ENCODE assay signal across 10 mouse cellular contexts in the genomic region with DNA sequence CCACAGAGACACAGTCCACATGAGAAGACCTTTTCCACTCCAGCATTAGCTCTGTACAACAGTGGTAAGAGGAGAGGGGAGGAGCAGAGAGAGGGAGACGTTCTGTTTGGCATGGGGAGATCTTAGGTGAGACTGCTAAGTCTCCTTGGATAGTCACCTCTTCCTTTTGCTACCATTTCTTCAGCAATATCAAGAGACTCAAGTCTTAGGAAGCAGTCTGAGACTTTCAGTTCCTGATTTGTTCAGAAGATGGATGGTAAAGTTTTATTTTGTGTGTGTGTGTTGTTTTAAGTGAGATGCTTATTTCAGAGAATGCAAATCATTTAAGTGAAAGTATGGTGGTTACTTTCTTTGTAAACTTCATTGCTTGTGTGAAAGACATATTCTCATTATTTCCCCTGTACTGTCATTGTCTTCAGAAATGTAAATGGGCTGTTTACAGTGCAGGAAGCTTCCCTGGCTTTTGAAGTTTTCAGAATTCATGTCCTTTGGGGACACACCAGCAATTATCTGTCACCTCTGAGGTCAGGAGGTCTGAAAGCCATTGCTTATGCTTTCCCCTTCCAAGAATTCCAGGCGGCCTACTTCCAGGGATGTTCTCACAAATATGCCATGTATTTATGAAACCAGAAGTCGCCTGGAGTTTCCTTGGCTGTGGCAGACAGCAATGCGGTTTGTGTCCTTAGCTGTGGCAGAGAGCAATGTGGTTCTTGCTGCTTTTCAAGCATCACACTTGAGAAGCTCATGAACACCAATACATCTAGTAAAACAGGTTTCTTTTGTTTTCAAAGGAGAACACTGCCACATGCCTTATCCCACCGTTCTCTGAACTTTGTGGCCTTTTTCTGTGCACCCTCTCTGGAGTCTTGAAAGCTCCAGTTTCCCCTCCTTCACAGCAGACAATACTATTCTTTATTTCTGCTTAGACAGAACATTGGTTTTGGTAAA. TPM values are rescaled to one million over a fixed set of nuclear protein-coding genes. Genes with fewer than 3 reads are reported as not detected.
A peak's percentile ranks its signal among the peaks of the same experiment; 100 is the strongest.
DNase-seq lines count a peak whose midpoint lies in the region; ATAC-seq and TF ChIP-seq lines count a peak whose summit lies in the region.
"Had no signal": no experiment of that assay in that cellular context is flagged by ENCODE, and none has a peak within 500 bp of the region (broad histone marks: within the 10 kb centered on the region; RNA-seq: fewer than 3 reads in every experiment).

No protein-coding gene starts in this region.

- no peak overlapping the region for H3K4me2 ChIP-seq in kidney, postnatal 0 days (ENCODE audit: low read length)
- H3K4me2 ChIP-seq in embryonic facial prominence, embryonic 15.5 days (replicated peaks) = no peak overlapping the region
- H3K4me2 ChIP-seq in myocyte (ENCODE audit: low read depth) = peak overlapping the region; percentile 31

- no peaks in the 10 kb centered on the region for H3K36me3 ChIP-seq in kidney, postnatal 0 days (ENCODE audit: insufficient read depth, low read length)
- no peaks in the 10 kb centered on the region for H3K36me3 ChIP-seq in embryonic facial prominence, embryonic 15.5 days
- H3K36me3 ChIP-seq in myocyte (ENCODE audit: control insufficient read depth, insufficient read depth) = no peaks in the 10 kb centered on the region

- no peak overlapping the region for H3ac ChIP-seq in myocyte (ENCODE audit: control insufficient read depth, insufficient read length)

- peak; percentile 47 for DNase-seq in kidney, postnatal 0 days (ENCODE audit: low spot score)
- no peak for DNase-seq in kidney, adult 9 months
- DNase-seq in right cerebral cortex, postnatal 36 days (ENCODE audit: low spot score in 2 of 2) = no peak
- no peak for DNase-seq in layer of hippocampus, adult 9-11 months
- DNase-seq: cerebellum, adult 18-20 months; heart, postnatal 4 days had no signal

- no peak for TF ChIP-seq CTCF in kidney, postnatal 0 days (IDR thresholded peaks at IDR 0.05; ENCODE audit: low read depth)

- H3K27ac ChIP-seq in kidney, postnatal 0 days = no peak overlapping the region
- peak overlapping the region; percentile 39; the same call in 1 of the 2 replicates for H3K27ac ChIP-seq in embryonic facial prominence, embryonic 15.5 days (replicated peaks)

- H3K9me3 ChIP-seq in kidney, postnatal 0 days (replicated peaks; ENCODE audit: low read length) = no peaks in the 10 kb centered on the region
- H3K9me3 ChIP-seq in embryonic facial prominence, embryonic 15.5 days (replicated peaks) = no peaks in the 10 kb centered on the region

- H3K79me2 ChIP-seq in myocyte (ENCODE audit: control insufficient read depth, insufficient read depth) = no peaks in the 10 kb centered on the region

- no peaks in the 10 kb centered on the region for H3K4me1 ChIP-seq in kidney, postnatal 0 days (replicated peaks; ENCODE audit: insufficient read depth, low read length)
- peaks cover 16% of the 10 kb centered on the region for H3K4me1 ChIP-seq in embryonic facial prominence, embryonic 15.5 days

- H3K27me3 ChIP-seq in kidney, postnatal 0 days (ENCODE audit: insufficient read depth, low read length) = no peaks in the 10 kb centered on the region
- no peaks in the 10 kb centered on the region for H3K27me3 ChIP-seq in embryonic facial prominence, embryonic 15.5 days
- H3K27me3 ChIP-seq in myocyte (ENCODE audit: control insufficient read depth, insufficient read depth, insufficient read length) = no peaks in the 10 kb centered on the region

- WGBS in kidney, postnatal 0 days = 41% methylated on average over 5 of the region's 5 CpGs
- WGBS in embryonic facial prominence, embryonic 15.5 days = 28% methylated on average over 5 of the region's 5 CpGs

- no peak overlapping the region for H3K4me3 ChIP-seq in kidney, postnatal 0 days (replicated peaks; ENCODE audit: low read depth, low read length)
- H3K4me3 ChIP-seq in embryonic facial prominence, embryonic 15.5 days (replicated peaks) = no peak overlapping the region
- H3K4me3 ChIP-seq in myocyte = no peak overlapping the region

- ATAC-seq in kidney, postnatal 0 days (replicated peaks; ENCODE audit: low FRiP score, low read depth) = no peak
- 0 out of 2 replicates have a peak, but pooled peaks have one; percentile 22 for ATAC-seq in common myeloid progenitor, adult 5-6 weeks (replicated peaks; ENCODE audit: low read depth, poor library complexity, severe bottlenecking)
- no peak for ATAC-seq in embryonic facial prominence, embryonic 15.5 days (ENCODE audit: insufficient number of reproducible peaks, low FRiP score, low TSS enrichment, low read depth)
- ATAC-seq: inflammation-experienced regulatory T-cells, adult 6 months had no signal

- H3K9ac ChIP-seq in kidney, postnatal 0 days (ENCODE audit: low read depth, low read length) = no peak overlapping the region
- no peak overlapping the region for H3K9ac ChIP-seq in embryonic facial prominence, embryonic 15.5 days

- TF ChIP-seq POLR2A in myocyte (IDR thresholded peaks at IDR 0.05; ENCODE audit: insufficient read length, low read depth) = no peak

TF ChIP-seq in myocyte, 11 proteins besides CTCF, POLR2A, EP300 and RAD21:
- TF ChIP-seq E2F4 (IDR thresholded peaks at IDR 0.05; ENCODE audit: insufficient read depth) (no peak), TCF12 (IDR thresholded peaks at IDR 0.05; ENCODE audit: insufficient read depth, poor library complexity, severe bottlenecking) (no peak), POLR2AphosphoS2 (IDR thresholded peaks at IDR 0.05; ENCODE audit: insufficient read length, low read depth) (no peak), REST (IDR thresholded peaks at IDR 0.05; ENCODE audit: insufficient read depth, insufficient read length) (no peak), MYOD1 (IDR thresholded peaks at IDR 0.05; ENCODE audit: control insufficient read depth in 1 of 3, insufficient read length in 2 of 3, low read depth in 2 of 3) (no peak), MAX (IDR thresholded peaks at IDR 0.05; ENCODE audit: low read depth) (no peak), CEBPB (IDR thresholded peaks at IDR 0.05; ENCODE audit: insufficient read depth, poor library complexity, severe bottlenecking) (no peak), TCF3 (IDR thresholded peaks at IDR 0.05; ENCODE audit: insufficient read length, low read depth) (no peak), USF1 (IDR thresholded peaks at IDR 0.05; ENCODE audit: low read depth) (no peak), MYOG (IDR thresholded peaks at IDR 0.05; ENCODE audit: control insufficient read depth in 1 of 3, insufficient read depth in 1 of 3, insufficient read length in 2 of 3, low read depth in 2 of 3) (no peak), SRF (IDR thresholded peaks at IDR 0.05; ENCODE audit: control insufficient read depth, insufficient read length, low read depth) (no peak)

RNA-seq across cellular contexts. Expression of gene Egfr, which starts 40.9 kb away (rescaled TPM):
- polyA plus RNA-seq in kidney, postnatal 0 days (2015; fragmentation: Nextera tagmentation; extraction: Ambion mirVana) = 4.1 and 4.6 TPM in 2 replicates
- total RNA-seq in common myeloid progenitor, adult 5-6 weeks (2017) = not detected in 2 replicates
- 16.1 and 22.5 TPM in 2 replicates for polyA plus RNA-seq in embryonic facial prominence, embryonic 15.5 days (2015; fragmentation: Nextera tagmentation; extraction: Ambion mirVana)
- 4.1 TPM for polyA plus RNA-seq in myocyte (2012; fragmentation: generic; extraction: Trizol)
- polyA plus RNA-seq: inflammation-experienced regulatory T-cells, adult 6 months had no signal
